Mouse (Mus musculus) bone marrow, adult 2 months (tissue): ENCODE measurements at regions not wholly inside any gene's neighbourhood (a gene's known extent, or its start where the extent isn't known, plus 50 kb on each side); places are given as distances from the start of the nearest gene placed in this dataset.

Source experiments
- CTCF ChIP-seq: fragments of 200-500 bp; IDR thresholded peaks from 2 replicates; pipeline ENCODE4 v1.5.1; 2011; ENCODE audit warnings: low read length, control low read depth; ENCODE audit not compliant: control insufficient read depth, insufficient read depth
- POLR2A ChIP-seq: fragments of 200-500 bp; IDR thresholded peaks from 2 replicates; pipeline ENCODE4 v1.6.1; 2011; ENCODE audit warnings: low read depth, mild to moderate bottlenecking, control low read depth, low read length, borderline replicate concordance; ENCODE audit not compliant: control insufficient read depth

DNA sequence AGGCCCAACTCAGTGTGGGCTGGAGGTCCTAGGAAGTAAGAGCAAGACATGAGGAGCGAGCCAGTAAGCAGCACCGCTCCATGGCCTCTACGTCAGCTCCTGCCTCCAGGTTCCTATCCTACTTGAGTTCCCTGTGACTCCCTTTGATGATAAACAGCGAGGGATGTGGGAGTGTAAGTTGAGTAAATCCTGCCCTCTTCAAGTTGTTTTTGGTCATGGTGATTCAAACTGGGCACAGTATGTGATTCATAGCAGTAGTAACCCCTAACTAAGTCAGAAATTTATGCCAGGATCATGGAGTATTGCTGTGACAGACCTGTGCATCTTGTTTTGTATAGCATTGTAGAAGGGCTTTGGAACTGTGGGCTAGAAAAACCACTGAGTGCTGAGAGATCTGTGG, 366.5 kb downstream of the Gpat3 start:
- no peak for TF ChIP-seq POLR2A
- no peak for TF ChIP-seq CTCF
